Mouse (Mus musculus) erythroblast, embryonic 14.5 days (primary cell): ENCODE data around the gene C1qtnf6.

Experiments
- GATA1 ChIP-seq: IDR thresholded peaks from 2 replicates; pipeline ENCODE4 v1.6.1; 2012; ENCODE audit warnings: low read length, inconsistent platforms, mixed read lengths
- TAL1 ChIP-seq: IDR thresholded peaks from 3 replicates; pipeline ENCODE4 v1.6.1; 2012; ENCODE audit warnings: low read length, inconsistent platforms, mixed read lengths

- TF ChIP-seq TAL1 (no peak), GATA1 (no peak)
These were observed 17.1 kb upstream of the C1qtnf6 start for GRCm38 (mm10) chr15:78548336-78548665.
